Mouse (Mus musculus): ENCODE data around the gene Crlf1. TPM values are rescaled to one million over a fixed set of nuclear protein-coding genes. Genes with fewer than 3 reads are reported as not detected.

The Crlf1 gene
- polyA plus RNA-seq, 1 experiment, result 6.1 TPM

DNA sequence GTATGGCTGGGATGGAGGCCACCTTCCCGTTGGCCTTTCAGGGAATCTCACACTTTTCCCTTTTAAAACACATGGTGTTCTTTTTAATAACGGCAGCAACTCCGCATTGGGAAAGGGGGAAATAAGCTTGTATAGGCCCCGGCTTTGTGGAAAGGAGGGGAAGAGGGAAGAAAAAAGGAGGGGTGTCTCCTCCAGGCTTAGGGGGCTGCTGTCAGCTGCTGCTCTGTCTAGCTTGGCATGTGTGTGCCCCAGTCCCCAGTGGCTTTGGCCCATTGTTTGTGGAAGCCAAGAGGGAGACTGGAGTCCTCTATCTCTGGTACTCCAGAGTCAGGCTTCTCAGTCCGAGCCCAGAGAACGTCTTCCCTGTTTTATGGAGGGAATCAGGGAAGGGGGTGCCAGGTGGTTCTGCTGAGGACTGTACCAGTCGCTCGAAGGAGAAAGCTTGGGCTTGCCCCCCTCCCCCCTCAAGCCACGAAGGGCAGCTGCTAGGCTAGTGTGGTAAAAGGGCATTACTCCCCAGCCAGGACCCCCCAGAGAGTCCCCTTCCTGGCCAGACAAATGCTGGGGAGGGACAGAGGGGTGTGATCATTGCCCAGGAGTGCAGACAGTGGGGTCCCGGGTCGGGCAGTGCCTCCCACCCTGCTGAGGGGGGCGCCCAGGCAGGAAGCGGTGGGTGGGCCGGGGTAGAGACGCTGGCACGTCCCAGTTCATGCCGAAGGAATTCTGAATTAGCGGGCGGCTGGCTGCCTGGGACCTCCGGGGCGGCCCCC is 2.2 kb downstream of the Crlf1 start:
- Histone ChIP-seq H3K4me1 (ENCODE audit: control insufficient read depth, insufficient read depth, low read length) (no peaks in the 10 kb centered on the region), H3K27me3 (ENCODE audit: control insufficient read depth, insufficient read depth, low read length, poor library complexity, severe bottlenecking) (peaks cover 44% of the 10 kb centered on the region), H3K27ac (ENCODE audit: insufficient read depth, low read length) (no peak overlapping the region), H3K9me3 (replicated peaks; ENCODE audit: control insufficient read depth, insufficient read depth, low read length, poor library complexity, severe bottlenecking) (no peaks in the 10 kb centered on the region), H3K36me3 (ENCODE audit: control insufficient read depth, insufficient read depth, low read length, poor library complexity, severe bottlenecking) (no peaks in the 10 kb centered on the region), H3K9ac (ENCODE audit: low read depth, poor library complexity, severe bottlenecking) (peak overlapping the region; percentile 10; the same call in 1 of the 2 replicates), H3K4me3 (ENCODE audit: low read depth, low read length) (no peak overlapping the region)
- TF ChIP-seq CTCF (IDR thresholded peaks at IDR 0.05; ENCODE audit: low read depth, low read length) (no peak), POLR2A (IDR thresholded peaks at IDR 0.05; ENCODE audit: insufficient read depth, low read length) (no peak), EP300 (IDR thresholded peaks at IDR 0.05; ENCODE audit: insufficient read depth, low read depth, low read length) (no peak)

DNA sequence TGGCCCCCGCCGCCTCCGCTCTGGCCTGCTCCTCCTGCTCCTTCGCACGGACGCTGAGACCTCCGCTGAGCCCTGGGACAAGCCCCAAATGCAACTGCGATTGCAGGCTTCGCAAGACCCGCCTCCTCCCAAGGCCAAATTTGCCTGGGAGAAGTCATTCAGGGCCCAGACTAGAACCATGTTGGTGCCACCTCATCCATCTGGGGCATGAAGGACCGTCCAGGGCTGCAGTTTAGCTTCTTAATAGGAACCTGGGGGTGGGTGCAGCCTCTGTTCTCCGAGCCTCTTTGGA is 2.8 kb downstream of the Crlf1 start:
- Histone ChIP-seq H3K4me3 (ENCODE audit: low read depth, low read length) (no peak overlapping the region), H3K9ac (ENCODE audit: low read depth, poor library complexity, severe bottlenecking) (peak overlapping the region; percentile 10; the same call in 1 of the 2 replicates), H3K27ac (ENCODE audit: insufficient read depth, low read length) (no peak overlapping the region), H3K27me3 (ENCODE audit: control insufficient read depth, insufficient read depth, low read length, poor library complexity, severe bottlenecking) (peaks cover 40% of the 10 kb centered on the region), H3K36me3 (ENCODE audit: control insufficient read depth, insufficient read depth, low read length, poor library complexity, severe bottlenecking) (no peaks in the 10 kb centered on the region), H3K4me1 (ENCODE audit: control insufficient read depth, insufficient read depth, low read length) (no peaks in the 10 kb centered on the region), H3K9me3 (replicated peaks; ENCODE audit: control insufficient read depth, insufficient read depth, low read length, poor library complexity, severe bottlenecking) (no peaks in the 10 kb centered on the region)
- TF ChIP-seq POLR2A (IDR thresholded peaks at IDR 0.05; ENCODE audit: insufficient read depth, low read length), result no peak
- no peak for TF ChIP-seq CTCF (IDR thresholded peaks at IDR 0.05; ENCODE audit: low read depth, low read length)
- TF ChIP-seq EP300 (IDR thresholded peaks at IDR 0.05; ENCODE audit: insufficient read depth, low read depth, low read length), result no peak

DNA sequence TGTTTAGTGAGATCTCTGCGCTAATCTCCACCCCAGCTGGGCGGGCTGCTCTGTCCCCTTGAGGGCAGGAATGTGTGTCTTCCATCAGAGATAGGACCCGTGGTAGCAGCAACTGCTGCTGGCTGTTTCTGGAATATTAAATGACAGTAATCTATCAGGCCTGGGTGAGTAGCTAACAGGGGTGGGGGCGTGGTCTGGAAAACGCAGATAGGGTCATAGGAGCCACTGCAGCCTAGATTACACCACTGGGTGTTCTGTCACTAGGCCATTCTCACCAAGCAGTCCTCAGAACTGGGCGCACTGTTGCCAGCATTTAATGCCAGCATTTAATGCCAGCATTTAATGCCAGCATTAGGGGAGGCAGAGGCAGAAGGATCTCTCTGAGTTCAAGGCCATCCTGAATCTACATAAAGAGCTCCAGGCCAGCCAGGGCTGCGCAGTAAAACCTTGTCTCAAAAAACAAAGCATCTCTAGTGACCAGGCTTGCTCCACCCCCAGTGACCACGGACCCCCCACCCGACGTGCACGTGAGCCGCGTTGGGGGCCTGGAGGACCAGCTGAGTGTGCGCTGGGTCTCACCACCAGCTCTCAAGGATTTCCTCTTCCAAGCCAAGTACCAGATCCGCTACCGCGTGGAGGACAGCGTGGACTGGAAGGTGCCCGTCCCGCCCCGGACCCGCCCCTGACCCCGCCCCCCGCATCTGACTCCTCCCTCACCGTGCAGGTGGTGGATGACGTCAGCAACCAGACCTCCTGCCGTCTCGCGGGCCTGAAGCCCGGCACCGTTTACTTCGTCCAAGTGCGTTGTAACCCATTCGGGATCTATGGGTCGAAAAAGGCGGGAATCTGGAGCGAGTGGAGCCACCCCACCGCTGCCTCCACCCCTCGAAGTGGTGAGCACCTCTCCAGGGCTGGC is 7.7 kb downstream of the Crlf1 start:
- H3K36me3 ChIP-seq (ENCODE audit: control insufficient read depth, insufficient read depth, low read length, poor library complexity, severe bottlenecking), result peaks cover 4% of the 10 kb centered on the region; the same call in 1 of the 2 replicates
- H3K9me3 ChIP-seq (replicated peaks; ENCODE audit: control insufficient read depth, insufficient read depth, low read length, poor library complexity, severe bottlenecking), result no peaks in the 10 kb centered on the region
- peak overlapping the region; percentile 14; the same call in 1 of the 2 replicates for H3K9ac ChIP-seq (ENCODE audit: low read depth, poor library complexity, severe bottlenecking)
- no peak overlapping the region for H3K27ac ChIP-seq (ENCODE audit: insufficient read depth, low read length)
- TF ChIP-seq CTCF (IDR thresholded peaks at IDR 0.05; ENCODE audit: low read depth, low read length) (no peak), POLR2A (IDR thresholded peaks at IDR 0.05; ENCODE audit: insufficient read depth, low read length) (no peak), EP300 (IDR thresholded peaks at IDR 0.05; ENCODE audit: insufficient read depth, low read depth, low read length) (no peak)
- H3K27me3 ChIP-seq (ENCODE audit: control insufficient read depth, insufficient read depth, low read length, poor library complexity, severe bottlenecking), result peaks cover 2% of the 10 kb centered on the region; the same call in 1 of the 2 replicates
- H3K4me3 ChIP-seq (ENCODE audit: low read depth, low read length), result peak overlapping the region; percentile 64
- no peaks in the 10 kb centered on the region for H3K4me1 ChIP-seq (ENCODE audit: control insufficient read depth, insufficient read depth, low read length)

DNA sequence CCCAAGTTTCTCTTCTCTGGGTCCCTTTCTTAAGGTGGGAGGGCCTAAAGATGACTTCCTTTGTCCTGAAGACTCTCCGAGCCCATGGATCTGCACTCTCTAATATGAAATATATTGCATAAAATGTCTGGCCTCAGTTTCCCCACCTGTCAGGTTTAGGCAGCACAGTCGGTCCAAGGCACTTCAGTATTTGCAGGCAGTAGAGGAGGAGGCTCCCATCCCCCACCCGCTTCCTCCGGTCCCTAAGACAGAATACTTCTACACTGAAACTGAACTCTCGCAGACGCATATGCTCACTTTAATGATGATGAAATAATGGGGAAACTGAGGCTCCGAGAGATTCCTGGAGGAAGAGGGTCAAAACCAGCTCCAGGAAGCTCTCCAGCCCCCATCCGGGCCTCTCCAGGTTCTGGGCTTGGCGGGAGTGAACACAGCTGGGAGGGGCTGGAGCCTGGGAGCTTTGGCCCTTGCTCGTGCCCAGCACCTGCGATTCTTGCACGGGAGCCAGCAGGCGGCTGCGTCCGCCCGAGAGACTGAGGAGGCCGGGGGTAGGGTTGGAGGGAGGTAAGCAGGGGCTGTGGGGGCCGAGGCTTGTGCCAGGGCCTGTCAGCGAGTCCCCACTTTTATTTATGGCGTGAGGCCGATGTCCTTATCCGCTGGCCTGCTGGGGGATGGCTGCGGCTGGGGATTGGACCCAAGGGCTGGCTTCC is 9.0 kb downstream of the Crlf1 start:
- peak overlapping the region; percentile 51 for H3K9ac ChIP-seq (ENCODE audit: low read depth, poor library complexity, severe bottlenecking)

DNA sequence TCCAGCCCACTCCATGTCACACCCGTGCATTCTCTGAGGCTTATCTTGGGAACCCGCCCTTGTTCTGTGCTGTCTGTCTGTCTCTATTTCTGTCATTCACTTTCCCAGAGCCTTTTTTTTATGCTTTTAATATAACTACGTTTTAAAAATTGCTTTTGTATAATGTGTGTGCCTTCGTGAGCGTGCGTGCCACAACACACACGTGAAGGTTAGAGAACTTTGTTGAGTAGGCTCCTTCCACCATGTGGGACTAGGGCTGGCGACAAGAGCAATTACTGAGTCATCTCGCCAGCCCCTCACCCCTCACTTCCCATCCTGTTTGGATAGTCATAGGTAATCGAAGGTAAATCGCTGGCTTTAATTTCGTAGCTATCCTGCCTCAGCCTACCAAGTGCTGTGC is 9.6 kb downstream of the Crlf1 start:
- H3K4me3 ChIP-seq (ENCODE audit: low read depth, low read length), result no peak overlapping the region
- no peaks in the 10 kb centered on the region for H3K4me1 ChIP-seq (ENCODE audit: control insufficient read depth, insufficient read depth, low read length)
- H3K27me3 ChIP-seq (ENCODE audit: control insufficient read depth, insufficient read depth, low read length, poor library complexity, severe bottlenecking), result no peaks in the 10 kb centered on the region
- H3K9me3 ChIP-seq (replicated peaks; ENCODE audit: control insufficient read depth, insufficient read depth, low read length, poor library complexity, severe bottlenecking), result no peaks in the 10 kb centered on the region
- H3K27ac ChIP-seq (ENCODE audit: insufficient read depth, low read length), result no peak overlapping the region
- peak overlapping the region; percentile 51 for H3K9ac ChIP-seq (ENCODE audit: low read depth, poor library complexity, severe bottlenecking)
- TF ChIP-seq CTCF (IDR thresholded peaks at IDR 0.05; ENCODE audit: low read depth, low read length) (no peak), POLR2A (IDR thresholded peaks at IDR 0.05; ENCODE audit: insufficient read depth, low read length) (no peak), EP300 (IDR thresholded peaks at IDR 0.05; ENCODE audit: insufficient read depth, low read depth, low read length) (no peak)
- H3K36me3 ChIP-seq (ENCODE audit: control insufficient read depth, insufficient read depth, low read length, poor library complexity, severe bottlenecking), result peaks cover 7% of the 10 kb centered on the region

More for the DNA sequence above, 9.0 kb downstream of the Crlf1 start:
- TF ChIP-seq POLR2A (IDR thresholded peaks at IDR 0.05; ENCODE audit: insufficient read depth, low read length) (no peak), CTCF (IDR thresholded peaks at IDR 0.05; ENCODE audit: low read depth, low read length) (no peak), EP300 (IDR thresholded peaks at IDR 0.05; ENCODE audit: insufficient read depth, low read depth, low read length) (no peak)
- H3K27me3 ChIP-seq (ENCODE audit: control insufficient read depth, insufficient read depth, low read length, poor library complexity, severe bottlenecking), result no peaks in the 10 kb centered on the region
- H3K36me3 ChIP-seq (ENCODE audit: control insufficient read depth, insufficient read depth, low read length, poor library complexity, severe bottlenecking), result peaks cover 4% of the 10 kb centered on the region; the same call in 1 of the 2 replicates
- no peak overlapping the region for H3K4me3 ChIP-seq (ENCODE audit: low read depth, low read length)
- H3K27ac ChIP-seq (ENCODE audit: insufficient read depth, low read length), result no peak overlapping the region
- H3K4me1 ChIP-seq (ENCODE audit: control insufficient read depth, insufficient read depth, low read length), result no peaks in the 10 kb centered on the region
- no peaks in the 10 kb centered on the region for H3K9me3 ChIP-seq (replicated peaks; ENCODE audit: control insufficient read depth, insufficient read depth, low read length, poor library complexity, severe bottlenecking)

All from ES-Bruce4 (cell line).